Mouse (Mus musculus): ENCODE data around the gene Pfkl. TPM values are rescaled to one million over a fixed set of nuclear protein-coding genes. Genes with fewer than 3 reads are reported as not detected.

The Pfkl gene
- polyA plus RNA-seq, 1 experiment from 2014 or later = 148 TPM

- H3K36me3 ChIP-seq = peaks cover 2% of the 10 kb centered on the region; the same call in 1 of the 2 replicates
- H3K4me2 ChIP-seq (replicated peaks) = peak overlapping the region; percentile 88
- no peak overlapping the region for H3K9ac ChIP-seq
- no peak for ATAC-seq (ENCODE audit: insufficient number of reproducible peaks, low FRiP score, low TSS enrichment, low read depth)
- peak overlapping the region; percentile 89 for H3K4me3 ChIP-seq (replicated peaks)
- H3K4me1 ChIP-seq = peaks cover 35% of the 10 kb centered on the region
- no peak overlapping the region for H3K27ac ChIP-seq (replicated peaks)
- WGBS = 11% methylated on average over 10 of the region's 10 CpGs
- H3K27me3 ChIP-seq = no peaks in the 10 kb centered on the region
- no peaks in the 10 kb centered on the region for H3K9me3 ChIP-seq (replicated peaks)
Measured at GRCm38 (mm10) chr10:78010335-78010734, 452 bp upstream of the Pfkl start.

GRCm38 (mm10) chr10:78009184-78009944 is 519 bp downstream of the Pfkl start:
- WGBS = under 1% methylated on average over 58 of the region's 59 CpGs

GRCm38 (mm10) chr10:78008169-78008568 is 1.7 kb downstream of the Pfkl start:
- no peak for ATAC-seq (ENCODE audit: insufficient number of reproducible peaks, low FRiP score, low TSS enrichment, low read depth)
- Histone ChIP-seq H3K27me3 (no peaks in the 10 kb centered on the region), H3K4me1 (peaks cover 35% of the 10 kb centered on the region), H3K36me3 (peaks cover 2% of the 10 kb centered on the region; the same call in 1 of the 2 replicates), H3K9ac (peak overlapping the region; percentile 87; the same call in 1 of the 2 replicates), H3K9me3 (replicated peaks) (no peaks in the 10 kb centered on the region), H3K27ac (replicated peaks) (0 out of 2 replicates have a peak overlapping the region, but pooled peaks have one; percentile 98), H3K4me3 (replicated peaks) (peak overlapping the region; percentile 89), H3K4me2 (replicated peaks) (peak overlapping the region; percentile 88)
- WGBS = 79% methylated on average over 3 of the region's 3 CpGs

More at GRCm38 (mm10) chr10:78009184-78009944, 519 bp downstream of the Pfkl start:
- Histone ChIP-seq H3K4me2 (replicated peaks) (peak overlapping the region; percentile 88), H3K4me3 (replicated peaks) (peak overlapping the region; percentile 89), H3K9me3 (replicated peaks) (no peaks in the 10 kb centered on the region), H3K9ac (peak overlapping the region; percentile 87), H3K36me3 (peaks cover 2% of the 10 kb centered on the region; the same call in 1 of the 2 replicates), H3K27ac (replicated peaks) (peak overlapping the region; percentile 98), H3K4me1 (peaks cover 35% of the 10 kb centered on the region), H3K27me3 (no peaks in the 10 kb centered on the region)
- peak; percentile 96 for ATAC-seq (ENCODE audit: insufficient number of reproducible peaks, low FRiP score, low TSS enrichment, low read depth)

GRCm38 (mm10) chr10:78007203-78007602 is 2.7 kb downstream of the Pfkl start:
- 23% methylated on average over 7 of the region's 7 CpGs for WGBS
- Histone ChIP-seq H3K27me3 (no peaks in the 10 kb centered on the region), H3K4me2 (replicated peaks) (peak overlapping the region; percentile 88; the same call in 1 of the 2 replicates), H3K27ac (replicated peaks) (peak overlapping the region; percentile 28; the same call in 1 of the 2 replicates), H3K36me3 (peaks cover 11% of the 10 kb centered on the region), H3K4me1 (peaks cover 35% of the 10 kb centered on the region), H3K9ac (no peak overlapping the region), H3K9me3 (replicated peaks) (no peaks in the 10 kb centered on the region), H3K4me3 (replicated peaks) (0 out of 2 replicates have a peak overlapping the region, but pooled peaks have one; percentile 89)
- no peak for ATAC-seq (ENCODE audit: insufficient number of reproducible peaks, low FRiP score, low TSS enrichment, low read depth)

GRCm38 (mm10) chr10:78005791-78006438 is 4.0 kb downstream of the Pfkl start:
- no peak for ATAC-seq (ENCODE audit: insufficient number of reproducible peaks, low FRiP score, low TSS enrichment, low read depth)
- Histone ChIP-seq H3K4me3 (replicated peaks) (no peak overlapping the region), H3K9me3 (replicated peaks) (no peaks in the 10 kb centered on the region), H3K27me3 (no peaks in the 10 kb centered on the region), H3K4me1 (peaks cover 35% of the 10 kb centered on the region), H3K4me2 (replicated peaks) (no peak overlapping the region), H3K9ac (no peak overlapping the region), H3K36me3 (peaks cover 24% of the 10 kb centered on the region), H3K27ac (replicated peaks) (no peak overlapping the region)
- WGBS = 86% methylated on average over 4 of the region's 4 CpGs

GRCm38 (mm10) chr10:78004479-78005100 is 5.3 kb downstream of the Pfkl start:
- Histone ChIP-seq H3K4me3 (replicated peaks) (no peak overlapping the region), H3K9me3 (replicated peaks) (no peaks in the 10 kb centered on the region), H3K27me3 (no peaks in the 10 kb centered on the region), H3K4me1 (peaks cover 35% of the 10 kb centered on the region), H3K9ac (no peak overlapping the region), H3K4me2 (replicated peaks) (no peak overlapping the region), H3K27ac (replicated peaks) (no peak overlapping the region), H3K36me3 (peaks cover 37% of the 10 kb centered on the region)
- 90% methylated on average over 3 of the region's 3 CpGs for WGBS
- no peak for ATAC-seq (ENCODE audit: insufficient number of reproducible peaks, low FRiP score, low TSS enrichment, low read depth)

GRCm38 (mm10) chr10:78002316-78002715 is 7.6 kb downstream of the Pfkl start:
- Histone ChIP-seq H3K27ac (replicated peaks) (no peak overlapping the region), H3K27me3 (no peaks in the 10 kb centered on the region), H3K9ac (no peak overlapping the region), H3K4me2 (replicated peaks) (no peak overlapping the region), H3K36me3 (peaks cover 60% of the 10 kb centered on the region), H3K9me3 (replicated peaks) (no peaks in the 10 kb centered on the region), H3K4me1 (peaks cover 17% of the 10 kb centered on the region; the same call in 1 of the 2 replicates), H3K4me3 (replicated peaks) (no peak overlapping the region)
- WGBS = 91% methylated on average over 2 of the region's 2 CpGs
- ATAC-seq (ENCODE audit: insufficient number of reproducible peaks, low FRiP score, low TSS enrichment, low read depth) = no peak

- H3K27me3 ChIP-seq = no peaks in the 10 kb centered on the region
- no peak overlapping the region for H3K9ac ChIP-seq
- H3K4me3 ChIP-seq (replicated peaks) = no peak overlapping the region
- no peak for ATAC-seq (ENCODE audit: insufficient number of reproducible peaks, low FRiP score, low TSS enrichment, low read depth)
- no peak overlapping the region for H3K4me2 ChIP-seq (replicated peaks)
- H3K4me1 ChIP-seq = peaks cover 12% of the 10 kb centered on the region; the same call in 1 of the 2 replicates
- no peaks in the 10 kb centered on the region for H3K9me3 ChIP-seq (replicated peaks)
- no peak overlapping the region for H3K27ac ChIP-seq (replicated peaks)
- peaks cover 65% of the 10 kb centered on the region for H3K36me3 ChIP-seq
- 76% methylated on average over 11 of the region's 11 CpGs for WGBS
Measured at GRCm38 (mm10) chr10:78001796-78002195, 8.1 kb downstream of the Pfkl start.

- peaks cover 77% of the 10 kb centered on the region for H3K36me3 ChIP-seq
Measured at GRCm38 (mm10) chr10:78000200-78000599, 9.7 kb downstream of the Pfkl start.

GRCm38 (mm10) chr10:77995639-77996038 is 14.2 kb downstream of the Pfkl start:
- H3K9ac ChIP-seq = no peak overlapping the region
- H3K9me3 ChIP-seq (replicated peaks) = no peaks in the 10 kb centered on the region
- WGBS = 85% methylated on average over 3 of the region's 3 CpGs
- no peak overlapping the region for H3K4me2 ChIP-seq (replicated peaks)
- no peaks in the 10 kb centered on the region for H3K4me1 ChIP-seq
- H3K36me3 ChIP-seq = peaks cover 95% of the 10 kb centered on the region
- H3K27ac ChIP-seq (replicated peaks) = no peak overlapping the region
- ATAC-seq (ENCODE audit: insufficient number of reproducible peaks, low FRiP score, low TSS enrichment, low read depth) = no peak
- H3K27me3 ChIP-seq = no peaks in the 10 kb centered on the region
- H3K4me3 ChIP-seq (replicated peaks) = no peak overlapping the region

More at GRCm38 (mm10) chr10:78000200-78000599, 9.7 kb downstream of the Pfkl start:
- Histone ChIP-seq H3K9ac (no peak overlapping the region), H3K27ac (replicated peaks) (no peak overlapping the region), H3K9me3 (replicated peaks) (no peaks in the 10 kb centered on the region), H3K4me1 (no peaks in the 10 kb centered on the region), H3K27me3 (no peaks in the 10 kb centered on the region), H3K4me3 (replicated peaks) (no peak overlapping the region), H3K4me2 (replicated peaks) (no peak overlapping the region)
- no peak for ATAC-seq (ENCODE audit: insufficient number of reproducible peaks, low FRiP score, low TSS enrichment, low read depth)
- WGBS = 94% methylated on average over 5 of the region's 5 CpGs

GRCm38 (mm10) chr10:77985775-77986174 is 24.1 kb downstream of the Pfkl start:
- 65% methylated on average over 5 of the region's 5 CpGs for WGBS
- ATAC-seq (ENCODE audit: insufficient number of reproducible peaks, low FRiP score, low TSS enrichment, low read depth) = no peak
- Histone ChIP-seq H3K36me3 (peaks cover 49% of the 10 kb centered on the region), H3K27ac (replicated peaks) (no peak overlapping the region), H3K4me2 (replicated peaks) (no peak overlapping the region), H3K9ac (no peak overlapping the region), H3K4me3 (replicated peaks) (no peak overlapping the region), H3K4me1 (no peaks in the 10 kb centered on the region), H3K27me3 (no peaks in the 10 kb centered on the region), H3K9me3 (replicated peaks) (no peaks in the 10 kb centered on the region)

Measured in embryonic facial prominence, embryonic 15.5 days (tissue).